Mouse (Mus musculus): Measurements from ENCODE around the gene Khsrp. TPM values are rescaled to one million over a fixed set of nuclear protein-coding genes. Genes with fewer than 3 reads are reported as not detected.

Khsrp gene
- polyA plus RNA-seq, 1 experiment = 49.7 TPM

- peaks cover 4% of the 10 kb centered on the region; the same call in 1 of the 2 replicates for H3K4me1 ChIP-seq (ENCODE audit: control insufficient read depth, insufficient read depth, low read length)
Observed at GRCm38 (mm10) chr17:56989467-56990114, 41.7 kb downstream of the Khsrp start.

GRCm38 (mm10) chr17:56988921-56989430, 42.3 kb downstream of the Khsrp start:
- H3K36me3 ChIP-seq (ENCODE audit: control insufficient read depth, insufficient read depth, low read length) = no peaks in the 10 kb centered on the region; the same call in 1 of the 2 replicates
- WGBS = 71% methylated on average over 7 of the region's 7 CpGs
- H3K27ac ChIP-seq (ENCODE audit: insufficient read depth, low read depth, low read length) = no peak overlapping the region
- no peak overlapping the region for H3K4me3 ChIP-seq (ENCODE audit: insufficient read depth, low read depth, low read length)
- H3K27me3 ChIP-seq (replicated peaks; ENCODE audit: control insufficient read depth, insufficient read depth, low read length) = no peaks in the 10 kb centered on the region
- H3K4me1 ChIP-seq (ENCODE audit: control insufficient read depth, insufficient read depth, low read length) = peaks cover 4% of the 10 kb centered on the region; the same call in 1 of the 2 replicates
- DNase-seq = no peak
- TF ChIP-seq POLR2A (IDR thresholded peaks at IDR 0.05; ENCODE audit: low read depth, low read length) (no peak), CTCF (conservative IDR thresholded peaks at IDR 0.05; ENCODE audit: insufficient read depth, insufficient read length, low read depth, low read length) (no peak)

More at GRCm38 (mm10) chr17:56989467-56990114, 41.7 kb downstream of the Khsrp start:
- peak overlapping the region; percentile 49 for H3K27ac ChIP-seq (ENCODE audit: insufficient read depth, low read depth, low read length)
- no peaks in the 10 kb centered on the region for H3K27me3 ChIP-seq (replicated peaks; ENCODE audit: control insufficient read depth, insufficient read depth, low read length)
- TF ChIP-seq CTCF (conservative IDR thresholded peaks at IDR 0.05; ENCODE audit: insufficient read depth, insufficient read length, low read depth, low read length) (no peak), POLR2A (IDR thresholded peaks at IDR 0.05; ENCODE audit: low read depth, low read length) (no peak)
- WGBS = 2% methylated on average over 25 of the region's 25 CpGs
- peak; percentile 90 for DNase-seq
- H3K36me3 ChIP-seq (ENCODE audit: control insufficient read depth, insufficient read depth, low read length) = no peaks in the 10 kb centered on the region; the same call in 1 of the 2 replicates
- H3K4me3 ChIP-seq (ENCODE audit: insufficient read depth, low read depth, low read length) = peak overlapping the region; percentile 69

GRCm38 (mm10) chr17:56988441-56988840, 42.9 kb downstream of the Khsrp start:
- Histone ChIP-seq H3K36me3 (ENCODE audit: control insufficient read depth, insufficient read depth, low read length) (no peaks in the 10 kb centered on the region), H3K4me3 (ENCODE audit: insufficient read depth, low read depth, low read length) (no peak overlapping the region), H3K27ac (ENCODE audit: insufficient read depth, low read depth, low read length) (no peak overlapping the region), H3K27me3 (replicated peaks; ENCODE audit: control insufficient read depth, insufficient read depth, low read length) (no peaks in the 10 kb centered on the region), H3K4me1 (ENCODE audit: control insufficient read depth, insufficient read depth, low read length) (peaks cover 4% of the 10 kb centered on the region; the same call in 1 of the 2 replicates)
- no peak for DNase-seq
- TF ChIP-seq POLR2A (IDR thresholded peaks at IDR 0.05; ENCODE audit: low read depth, low read length) (no peak), CTCF (conservative IDR thresholded peaks at IDR 0.05; ENCODE audit: insufficient read depth, insufficient read length, low read depth, low read length) (no peak)
- 83% methylated on average over 7 of the region's 7 CpGs for WGBS

- DNase-seq = no peak
- H3K4me1 ChIP-seq (ENCODE audit: control insufficient read depth, insufficient read depth, low read length) = peaks cover 4% of the 10 kb centered on the region; the same call in 1 of the 2 replicates
- no peak overlapping the region for H3K27ac ChIP-seq (ENCODE audit: insufficient read depth, low read depth, low read length)
- no peak overlapping the region for H3K4me3 ChIP-seq (ENCODE audit: insufficient read depth, low read depth, low read length)
- H3K36me3 ChIP-seq (ENCODE audit: control insufficient read depth, insufficient read depth, low read length) = no peaks in the 10 kb centered on the region
- 93% methylated on average over 3 of the region's 3 CpGs for WGBS
- H3K27me3 ChIP-seq (replicated peaks; ENCODE audit: control insufficient read depth, insufficient read depth, low read length) = no peaks in the 10 kb centered on the region
- TF ChIP-seq CTCF (conservative IDR thresholded peaks at IDR 0.05; ENCODE audit: insufficient read depth, insufficient read length, low read depth, low read length) = no peak
- TF ChIP-seq POLR2A (IDR thresholded peaks at IDR 0.05; ENCODE audit: low read depth, low read length) = no peak
Observed at GRCm38 (mm10) chr17:56986105-56986805, 45.1 kb downstream of the Khsrp start.

GRCm38 (mm10) chr17:56985656-56986055, 45.7 kb downstream of the Khsrp start:
- no peak for TF ChIP-seq POLR2A (IDR thresholded peaks at IDR 0.05; ENCODE audit: low read depth, low read length)
- no peak for TF ChIP-seq CTCF (conservative IDR thresholded peaks at IDR 0.05; ENCODE audit: insufficient read depth, insufficient read length, low read depth, low read length)
- no peak overlapping the region for H3K4me3 ChIP-seq (ENCODE audit: insufficient read depth, low read depth, low read length)
- H3K27me3 ChIP-seq (replicated peaks; ENCODE audit: control insufficient read depth, insufficient read depth, low read length) = no peaks in the 10 kb centered on the region
- no peaks in the 10 kb centered on the region for H3K4me1 ChIP-seq (ENCODE audit: control insufficient read depth, insufficient read depth, low read length)
- no peaks in the 10 kb centered on the region for H3K36me3 ChIP-seq (ENCODE audit: control insufficient read depth, insufficient read depth, low read length)
- H3K27ac ChIP-seq (ENCODE audit: insufficient read depth, low read depth, low read length) = no peak overlapping the region
- 68% methylated on average over 3 of the region's 3 CpGs for WGBS
- no peak for DNase-seq

GRCm38 (mm10) chr17:56984886-56985285, 46.4 kb downstream of the Khsrp start:
- no peak for TF ChIP-seq POLR2A (IDR thresholded peaks at IDR 0.05; ENCODE audit: low read depth, low read length)
- TF ChIP-seq CTCF (conservative IDR thresholded peaks at IDR 0.05; ENCODE audit: insufficient read depth, insufficient read length, low read depth, low read length) = no peak
- Histone ChIP-seq H3K4me1 (ENCODE audit: control insufficient read depth, insufficient read depth, low read length) (no peaks in the 10 kb centered on the region), H3K36me3 (ENCODE audit: control insufficient read depth, insufficient read depth, low read length) (no peaks in the 10 kb centered on the region), H3K27me3 (replicated peaks; ENCODE audit: control insufficient read depth, insufficient read depth, low read length) (no peaks in the 10 kb centered on the region), H3K27ac (ENCODE audit: insufficient read depth, low read depth, low read length) (no peak overlapping the region), H3K4me3 (ENCODE audit: insufficient read depth, low read depth, low read length) (no peak overlapping the region)
- WGBS = 73% methylated on average over 9 of the region's 9 CpGs
- peak; percentile 23 for DNase-seq

GRCm38 (mm10) chr17:56982013-56982412, 49.3 kb downstream of the Khsrp start, which contains the start of gene Acer1:
TSS of gene Acer1 (minus strand) at chr17:56982126.
- Histone ChIP-seq H3K4me1 (ENCODE audit: control insufficient read depth, insufficient read depth, low read length) (no peaks in the 10 kb centered on the region), H3K36me3 (ENCODE audit: control insufficient read depth, insufficient read depth, low read length) (no peaks in the 10 kb centered on the region), H3K4me3 (ENCODE audit: insufficient read depth, low read depth, low read length) (no peak within 1 kb of the TSS), H3K27ac (ENCODE audit: insufficient read depth, low read depth, low read length) (no peak within 1 kb of the TSS), H3K27me3 (replicated peaks; ENCODE audit: control insufficient read depth, insufficient read depth, low read length) (no peaks in the 10 kb centered on the region)
- 91% methylated on average over 5 of the region's 5 CpGs for WGBS
- TF ChIP-seq POLR2A (IDR thresholded peaks at IDR 0.05; ENCODE audit: low read depth, low read length) (no peak), CTCF (conservative IDR thresholded peaks at IDR 0.05; ENCODE audit: insufficient read depth, insufficient read length, low read depth, low read length) (no peak)
- DNase-seq = no peak

All from kidney, adult 2 months (tissue).